Mouse (Mus musculus): ENCODE data around the gene Dnaja3.
"Not testable (repeated sequence)": the region's sequence is repeated elsewhere in the genome, so short reads cannot be mapped to it uniquely, and the experiment has no call there.

Dnaja3 gene

DNA sequence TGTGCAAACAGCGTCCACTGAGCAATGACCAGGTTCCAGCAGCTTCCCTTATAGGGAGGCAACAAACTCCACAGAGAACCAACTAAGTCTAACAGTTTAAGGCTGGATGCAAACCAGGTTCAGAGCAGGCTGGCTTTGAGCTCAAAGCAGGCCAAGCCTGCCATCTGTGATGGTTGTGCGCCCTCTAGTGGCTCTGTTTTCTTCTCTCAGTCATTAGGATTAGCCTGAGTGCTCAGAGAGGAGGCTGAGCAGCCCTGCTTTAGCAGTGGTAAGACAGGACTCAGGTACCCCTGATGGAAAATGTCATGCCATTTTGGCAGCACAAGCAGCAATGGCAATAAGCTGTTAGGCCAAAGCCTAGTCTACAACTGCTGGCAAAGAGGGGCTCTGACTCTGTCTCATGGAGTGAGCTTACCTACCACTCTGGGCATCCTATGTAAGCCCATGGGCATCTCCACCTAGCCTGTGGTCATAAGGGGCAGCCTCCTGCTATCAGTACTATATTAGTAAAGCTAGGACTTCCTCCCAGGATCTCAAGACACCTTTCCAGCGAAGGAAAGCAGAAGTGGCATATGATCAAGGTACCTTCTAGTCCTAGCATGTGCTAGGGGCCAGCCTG lies 27.5 kb downstream of the Dnaja3 start:
- DNase-seq (ENCODE audit: inconsistent ontology term), result peak; percentile 70

DNA sequence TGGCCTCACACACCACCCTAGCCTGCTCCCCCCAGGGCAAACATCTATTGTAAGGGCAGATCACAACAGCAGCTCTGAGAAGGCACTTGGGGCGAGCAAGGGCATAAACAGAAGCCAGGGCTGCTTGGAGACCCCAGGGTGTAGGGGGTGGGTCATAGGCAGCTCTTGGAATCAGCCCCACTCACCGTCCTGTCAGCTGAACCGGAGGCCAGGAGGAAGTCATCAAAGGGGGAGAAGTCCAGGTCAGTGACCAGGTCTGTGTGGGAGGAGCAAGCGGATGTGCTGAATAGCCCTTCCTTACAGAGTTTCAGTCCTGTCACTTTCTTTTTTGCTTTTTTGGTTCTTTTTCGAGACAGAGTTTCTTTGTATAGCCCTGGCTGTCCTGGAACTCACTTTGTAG lies 30.5 kb downstream of the Dnaja3 start:
- DNase-seq (ENCODE audit: inconsistent ontology term), result no peak

DNA sequence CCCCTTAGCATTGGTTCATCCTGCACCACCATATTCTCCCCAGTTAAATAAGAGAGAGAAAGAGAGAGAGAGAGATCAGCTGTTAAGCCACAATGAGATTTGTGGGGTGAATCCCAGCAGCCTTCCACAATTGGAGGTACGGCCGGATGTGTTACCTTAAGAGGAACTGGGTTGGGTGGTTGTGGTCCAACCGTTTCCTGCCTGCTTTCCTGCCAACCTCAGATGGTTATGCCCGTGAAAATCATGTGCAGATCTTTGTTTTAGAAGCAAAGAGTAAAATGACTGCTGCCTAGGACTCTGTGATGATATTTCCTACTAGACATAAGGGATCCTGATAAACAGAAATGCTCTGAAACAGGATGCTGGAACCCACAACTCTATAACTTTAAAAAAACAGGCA lies 34.3 kb downstream of the Dnaja3 start:
- DNase-seq (ENCODE audit: inconsistent ontology term), result no peak

DNA sequence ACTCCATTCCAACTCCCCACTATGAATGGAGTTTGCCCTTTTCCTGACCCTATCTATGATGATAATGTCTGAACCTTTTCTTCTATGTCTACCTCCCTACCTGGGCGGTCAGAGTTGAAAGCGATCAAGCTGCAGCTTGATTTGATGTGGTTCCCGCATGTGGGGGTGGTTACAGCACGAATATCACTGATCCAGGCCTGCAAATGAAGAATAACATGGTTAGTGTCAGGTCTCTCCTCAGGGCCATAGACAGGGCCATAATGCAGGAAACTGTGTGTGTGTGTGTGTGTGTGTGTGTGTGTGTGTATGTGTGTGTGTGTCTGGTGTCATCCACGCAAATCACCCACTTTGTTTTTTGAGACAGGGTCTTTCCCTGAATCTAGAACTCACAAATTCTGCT lies 37.0 kb downstream of the Dnaja3 start:
- no peak for DNase-seq (ENCODE audit: inconsistent ontology term)

- no peak for DNase-seq (ENCODE audit: inconsistent ontology term)
These were observed 38.3 kb downstream of the Dnaja3 start for GRCm38 (mm10) chr16:4678080-4678479.

DNA sequence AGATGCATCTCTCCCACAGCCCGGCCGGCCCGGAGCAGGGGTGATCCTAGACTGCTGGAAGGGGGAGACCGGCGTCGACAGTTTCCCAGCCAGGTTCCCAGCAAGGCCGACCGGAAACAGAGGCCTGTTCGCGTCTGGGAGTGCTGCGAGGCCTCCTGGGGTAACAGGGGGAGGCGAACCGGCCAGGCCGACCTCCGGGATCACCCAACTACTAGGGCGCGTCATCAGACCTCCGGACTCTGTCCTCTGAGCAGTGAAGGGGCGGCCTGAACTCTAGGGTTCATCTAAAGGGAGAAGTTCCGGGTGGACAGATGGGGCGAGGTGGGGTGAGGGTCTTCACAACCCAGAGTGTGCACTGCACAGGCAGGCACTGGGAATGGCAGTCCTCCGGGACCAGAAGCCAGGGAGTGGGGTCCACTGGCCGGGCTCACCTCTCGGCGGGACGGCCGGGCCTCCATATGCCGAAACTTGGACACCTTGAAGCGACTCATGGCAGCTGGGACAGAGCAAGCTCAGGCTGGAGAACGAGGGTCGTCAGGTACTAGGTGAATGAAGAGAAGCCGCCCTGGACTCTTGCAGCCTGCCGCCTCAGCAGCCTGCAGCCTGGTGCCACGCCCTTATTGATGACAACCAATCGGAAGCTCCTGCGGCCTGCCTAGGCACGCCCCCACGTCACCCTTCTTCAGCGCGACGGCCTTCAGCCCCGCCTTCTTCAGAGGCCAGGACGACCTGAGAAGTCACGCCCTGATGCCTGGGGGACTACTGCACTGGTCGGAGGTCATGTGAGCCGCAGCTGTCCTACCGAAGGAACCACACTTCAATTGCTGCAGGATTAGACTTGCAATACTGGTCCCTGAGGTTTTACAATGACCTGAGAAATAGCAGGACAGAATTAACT lies 39.6 kb downstream of the Dnaja3 start, which contains the start of gene Coro7:
Gene Coro7, minus strand, starts transcription at position 657 of the 898 bp plus-strand sequence.
- DNase-seq (ENCODE audit: inconsistent ontology term), result peak; percentile 91

- DNase-seq (ENCODE audit: inconsistent ontology term), result not testable (repeated sequence)
These were observed 41.2 kb downstream of the Dnaja3 start for GRCm38 (mm10) chr16:4680922-4681455.

DNA sequence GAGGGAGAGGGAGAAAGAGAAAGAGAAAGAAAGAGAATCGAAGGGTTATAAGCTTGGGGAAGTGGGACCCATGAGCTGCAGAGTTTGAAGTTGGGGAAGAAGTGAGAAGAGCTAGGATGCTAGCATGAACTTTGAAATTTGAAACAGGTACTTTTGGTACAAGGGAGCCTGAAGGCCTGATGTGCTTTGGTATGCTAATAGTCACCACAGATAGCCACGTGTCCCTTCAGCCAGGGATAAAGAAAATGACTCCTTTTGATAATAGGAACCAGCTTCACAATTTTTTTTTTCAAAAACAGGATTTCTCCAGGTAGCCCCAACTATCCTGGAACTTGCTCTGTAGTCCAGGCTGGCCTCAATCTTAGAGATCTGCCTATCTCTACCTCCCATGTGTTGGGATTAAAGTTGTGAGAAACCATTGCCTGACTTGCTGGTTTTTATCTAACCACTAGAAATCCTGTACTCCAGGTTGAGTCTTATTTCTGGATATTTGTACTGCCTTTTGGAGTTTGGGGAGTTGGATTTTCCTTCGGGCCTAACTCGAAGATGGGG lies 42.9 kb downstream of the Dnaja3 start:
- no peak for DNase-seq (ENCODE audit: inconsistent ontology term)

- no peak for DNase-seq (ENCODE audit: inconsistent ontology term)
These were observed 43.4 kb downstream of the Dnaja3 start for GRCm38 (mm10) chr16:4683193-4683580.

GRCm38 (mm10) chr16:4683581-4684456 lies 44.0 kb downstream of the Dnaja3 start:
- peak; percentile 94 for DNase-seq (ENCODE audit: inconsistent ontology term)

DNA sequence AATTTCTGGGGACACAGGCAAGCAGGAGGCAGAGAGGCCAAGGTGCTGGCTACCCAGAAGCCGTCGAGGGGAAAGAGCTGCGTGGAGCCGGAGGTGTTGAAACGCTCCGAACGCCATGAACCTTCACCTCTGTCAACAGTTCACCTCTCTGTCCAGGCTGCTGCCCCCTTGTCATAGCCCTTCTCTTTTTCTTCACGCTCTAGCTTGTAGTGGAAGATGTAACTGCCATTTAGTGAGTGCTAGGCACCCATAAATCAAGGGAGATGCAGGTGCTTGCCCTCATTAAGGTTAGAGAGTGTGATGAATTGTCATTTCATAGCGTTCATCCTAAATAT lies 44.6 kb downstream of the Dnaja3 start:
- DNase-seq (ENCODE audit: inconsistent ontology term), result peak; percentile 2

- not testable (repeated sequence) for DNase-seq (ENCODE audit: inconsistent ontology term)
These were observed 49.6 kb downstream of the Dnaja3 start for GRCm38 (mm10) chr16:4689371-4689770.

DNA sequence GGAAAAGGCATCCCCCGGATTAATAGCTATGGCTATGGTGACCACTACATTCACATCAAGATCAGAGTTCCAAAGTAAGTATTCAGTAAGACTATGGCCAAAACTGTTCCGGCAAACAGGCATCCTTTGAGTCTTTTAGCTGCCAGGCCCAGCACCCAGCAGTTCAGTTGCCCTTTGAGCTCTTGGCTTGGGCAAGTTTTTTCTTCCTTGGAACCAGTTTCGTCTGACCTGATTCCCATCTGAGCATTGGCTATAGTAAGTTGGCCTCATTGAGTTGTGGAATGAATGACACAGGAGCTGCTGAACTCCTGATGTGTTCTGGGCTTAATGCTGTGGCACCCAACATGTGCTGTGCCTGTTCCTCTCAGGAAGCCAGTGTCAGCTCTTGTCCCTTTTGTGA lies 61.4 kb downstream of the Dnaja3 start:
- no peak for DNase-seq (ENCODE audit: inconsistent ontology term)

DNA sequence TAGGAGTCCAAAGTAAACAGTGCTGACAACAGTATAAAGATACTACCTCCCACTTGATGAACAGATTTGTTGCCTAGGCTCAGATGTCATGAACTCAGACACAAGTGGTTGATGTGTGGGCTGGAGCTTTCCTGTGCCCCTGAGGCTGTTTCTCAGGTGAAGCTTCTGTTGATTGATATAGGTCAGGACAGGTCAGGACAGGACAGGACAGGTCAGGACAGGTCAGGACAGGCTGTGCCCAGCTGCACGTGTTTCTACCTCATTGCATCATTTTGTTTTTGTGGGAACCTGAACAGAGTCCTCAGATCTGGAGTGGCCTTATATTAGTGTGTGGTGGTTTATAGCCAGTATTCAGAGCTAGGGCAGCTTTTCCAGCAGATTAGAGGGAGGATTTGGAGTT lies 62.9 kb downstream of the Dnaja3 start:
- DNase-seq (ENCODE audit: inconsistent ontology term), result no peak

DNA sequence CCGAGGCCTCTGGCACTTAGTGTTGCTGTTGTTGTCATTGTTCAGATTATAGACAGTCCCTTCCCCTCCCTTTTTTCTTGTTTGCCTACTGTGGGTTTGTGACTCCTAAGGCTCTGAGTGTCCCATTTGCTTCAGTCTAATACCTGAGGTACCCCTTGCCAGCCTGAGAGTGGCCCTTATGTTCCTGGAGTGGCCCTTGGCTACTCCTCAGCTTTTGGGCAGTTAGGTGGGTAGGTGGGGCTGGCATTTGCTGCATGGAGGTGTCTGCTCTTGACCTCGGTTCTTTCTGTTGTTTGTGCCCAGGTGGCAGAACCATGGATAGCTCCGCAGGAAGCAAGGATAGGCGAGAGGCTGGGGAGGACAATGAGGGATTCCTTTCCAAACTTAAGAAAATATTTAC lies 65.8 kb downstream of the Dnaja3 start:
- DNase-seq (ENCODE audit: inconsistent ontology term), result no peak

DNA sequence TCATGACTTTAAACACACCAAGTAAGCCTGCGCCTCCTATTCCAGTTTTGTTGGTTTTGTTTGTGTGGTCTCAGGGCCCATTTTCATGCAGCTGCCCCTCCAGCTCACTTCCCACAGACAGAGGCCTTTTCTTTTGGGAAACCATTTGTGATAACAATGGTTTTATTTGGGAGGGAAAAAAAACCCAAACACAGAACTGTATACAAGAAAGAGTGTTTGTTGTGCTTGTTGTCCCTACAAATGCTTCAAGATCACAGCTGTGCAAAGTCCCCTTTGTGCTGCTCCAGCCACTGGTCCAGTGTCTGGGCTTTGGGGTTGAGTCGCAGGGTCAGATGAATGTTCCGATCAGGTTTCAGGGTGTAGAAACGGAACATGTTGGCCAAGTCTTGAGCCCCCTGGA lies 71.4 kb downstream of the Dnaja3 start:
- DNase-seq (ENCODE audit: inconsistent ontology term), result no peak

- peak; percentile 37 for DNase-seq (ENCODE audit: inconsistent ontology term)
These were observed 74.3 kb downstream of the Dnaja3 start for GRCm38 (mm10) chr16:4713861-4714710.

DNA sequence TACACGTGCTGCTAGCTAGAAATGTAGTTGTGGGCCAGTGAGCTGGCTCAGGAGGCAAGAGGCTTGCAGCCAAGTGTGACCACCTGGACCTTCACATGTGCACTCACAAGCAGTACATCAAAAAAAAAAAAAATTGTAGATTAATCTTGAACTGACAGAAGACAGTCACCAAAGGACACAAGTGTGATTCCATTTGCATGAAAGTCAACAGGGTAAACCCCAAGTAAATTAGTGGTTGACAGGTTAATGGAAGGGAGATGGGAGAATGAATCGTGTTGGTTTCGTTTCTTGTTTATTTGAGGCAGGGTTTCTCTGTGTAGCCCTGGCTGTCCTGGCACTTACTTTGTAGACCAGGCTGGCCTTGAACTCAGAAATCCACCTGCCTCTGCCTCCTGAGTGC lies 78.1 kb downstream of the Dnaja3 start:
- DNase-seq (ENCODE audit: inconsistent ontology term), result no peak

GRCm38 (mm10) chr16:4718753-4719518 lies 79.1 kb downstream of the Dnaja3 start, which contains the start of gene Nmral1:
TSS of gene Nmral1 (minus strand) at chr16:4719356.
- DNase-seq (ENCODE audit: inconsistent ontology term), result peak; percentile 79

All from Muller cell, postnatal 12 days (primary cell).